In genomic region chr11:33937641-33938040, GRCm38 (mm10) we compare ENCODE assay signal across 1 mouse cellular context.
TF ChIP-seq lines count a peak whose summit lies in the region.

No protein-coding gene starts in this region.

TF ChIP-seq in MEL, 35 proteins besides CTCF, POLR2A, EP300 and RAD21 (continued from another document):
- TF ChIP-seq RCOR1 (IDR thresholded peaks at IDR 0.05; ENCODE audit: low read depth, low read length) (0 out of 2 replicates have a peak, but pooled peaks have one; percentile 11), MEF2A (IDR thresholded peaks at IDR 0.05; ENCODE audit: extremely low read depth, insufficient replicate concordance, low read depth, low read length, poor library complexity, severe bottlenecking) (no peak), POLR2AphosphoS5 (IDR thresholded peaks at IDR 0.05; ENCODE audit: borderline replicate concordance, low read depth, low read length) (no peak), USF1 (IDR thresholded peaks at IDR 0.05; ENCODE audit: low read depth, low read length) (no peak), CHD2 (IDR thresholded peaks at IDR 0.05; ENCODE audit: low read length) (no peak), ZKSCAN1 (IDR thresholded peaks at IDR 0.05; ENCODE audit: low read depth, low read length) (no peak), SMC3 (IDR thresholded peaks at IDR 0.05; ENCODE audit: low read depth, low read length) (no peak), USF2 (IDR thresholded peaks at IDR 0.05; ENCODE audit: borderline replicate concordance in 1 of 2, insufficient read depth in 1 of 2, low read depth in 1 of 2, low read length in 2 of 2) (no peak), TBP (IDR thresholded peaks at IDR 0.05; ENCODE audit: low read depth, low read length) (no peak), GABPA (IDR thresholded peaks at IDR 0.05; ENCODE audit: low read depth, low read length) (no peak), MAX (IDR thresholded peaks at IDR 0.05; ENCODE audit: low read length) (no peak; the same call in 1 of the 2 replicates), CHD1 (IDR thresholded peaks at IDR 0.05; ENCODE audit: low read depth, low read length) (no peak)
